Comparison of ENCODE assay signal across 8 mouse cellular contexts in genomic region chr13:90885856-90886532, GRCm38 (mm10). TPM values are rescaled to one million over a fixed set of nuclear protein-coding genes. Genes with fewer than 3 reads are reported as not detected.
DNase-seq lines count a peak whose midpoint lies in the region; ATAC-seq and TF ChIP-seq lines count a peak whose summit lies in the region.

No protein-coding gene starts in this region.

- TF ChIP-seq EP300 in CH12.LX (IDR thresholded peaks at IDR 0.05; ENCODE audit: low read length): no peak

- no peak for TF ChIP-seq RAD21 in CH12.LX (IDR thresholded peaks at IDR 0.05; ENCODE audit: low read depth, low read length)

- no peak overlapping the region for H3K4me3 ChIP-seq in CH12.LX (replicated peaks in 1 of 3; ENCODE audit: low read depth in 2 of 3, low read length in 2 of 3, poor library complexity in 1 of 3)
- peak overlapping the region; percentile 50 for H3K4me3 ChIP-seq in heart, embryonic 13.5 days
- H3K4me3 ChIP-seq in limb, embryonic 15.5 days: peak overlapping the region; percentile 43
- H3K4me3 ChIP-seq in midbrain, embryonic 15.5 days: peak overlapping the region; percentile 37

- intact Hi-C loops in left cerebral cortex, postnatal 25 days (cut with DNase I): loop anchor here (2.0 to 5.0 kb wide), 3 partner anchors 1109 to 1339 kb away; no protein-coding TSS in a partner anchor

- no peak for TF ChIP-seq CTCF in CH12.LX (conservative IDR thresholded peaks at IDR 0.05 in 1 of 2, IDR thresholded peaks at IDR 0.05 in 1 of 2; ENCODE audit: low read depth in 2 of 2, low read length in 2 of 2)

- no peak for TF ChIP-seq POLR2A in CH12.LX (IDR thresholded peaks at IDR 0.05; ENCODE audit: low read depth, low read length)

- no peak for DNase-seq in CH12.LX (ENCODE audit: extremely low read depth)
- DNase-seq in embryo, embryonic 11 days: peak; percentile 14
- DNase-seq in spleen, postnatal 14 days (ENCODE audit: low spot score in 2 of 2): no peak
- no peak for DNase-seq in cerebellum, adult 18-20 months
- no peak for DNase-seq in left cerebral cortex, postnatal 25 days (ENCODE audit: low spot score in 2 of 2)

- peak; percentile 73 for ATAC-seq in heart, embryonic 13.5 days (ENCODE audit: extremely low read depth, insufficient number of reproducible peaks, low FRiP score, low TSS enrichment)
- no peak for ATAC-seq in limb, embryonic 15.5 days (ENCODE audit: insufficient number of reproducible peaks, low FRiP score, low TSS enrichment, low read depth)
- peak; percentile 73 for ATAC-seq in midbrain, embryonic 15.5 days (replicated peaks)

- in situ Hi-C loops in CH12.LX (cut with MboI; ENCODE audit: low pct_ligation_motif_present, low pct_unique_long_range_greater_than_20kb, low sequenced_read_pairs): no loop called here

- H3K9ac ChIP-seq in CH12.LX (ENCODE audit: insufficient read depth, low read depth): no peak overlapping the region
- peak overlapping the region; percentile 52 for H3K9ac ChIP-seq in heart, embryonic 13.5 days
- H3K9ac ChIP-seq in limb, embryonic 15.5 days: no peak overlapping the region
- H3K9ac ChIP-seq in midbrain, embryonic 15.5 days: no peak overlapping the region

- dilution Hi-C loops in CH12.LX (cut with MboI; ENCODE audit: extremely low pct_ligation_motif_present, extremely low pct_unique_long_range_greater_than_20kb, low sequenced_read_pairs): no loop called here

- no peaks in the 10 kb centered on the region for H3K36me3 ChIP-seq in CH12.LX (replicated peaks in 1 of 2; ENCODE audit: control insufficient read depth in 1 of 2, insufficient read depth in 1 of 2, low read length in 1 of 2)
- H3K36me3 ChIP-seq in heart, embryonic 13.5 days: no peaks in the 10 kb centered on the region
- no peaks in the 10 kb centered on the region for H3K36me3 ChIP-seq in limb, embryonic 15.5 days
- H3K36me3 ChIP-seq in midbrain, embryonic 15.5 days (replicated peaks): no peaks in the 10 kb centered on the region

- no peaks in the 10 kb centered on the region for H3K4me1 ChIP-seq in CH12.LX (ENCODE audit: control insufficient read depth in 1 of 2, insufficient read depth in 2 of 2)
- peaks cover 17% of the 10 kb centered on the region for H3K4me1 ChIP-seq in heart, embryonic 13.5 days
- peaks cover 10% of the 10 kb centered on the region for H3K4me1 ChIP-seq in limb, embryonic 15.5 days
- peaks cover 7% of the 10 kb centered on the region for H3K4me1 ChIP-seq in midbrain, embryonic 15.5 days

- no peaks in the 10 kb centered on the region for H3K27me3 ChIP-seq in CH12.LX (replicated peaks)
- no peaks in the 10 kb centered on the region for H3K27me3 ChIP-seq in heart, embryonic 13.5 days (replicated peaks)
- no peaks in the 10 kb centered on the region for H3K27me3 ChIP-seq in limb, embryonic 15.5 days
- no peaks in the 10 kb centered on the region for H3K27me3 ChIP-seq in midbrain, embryonic 15.5 days (replicated peaks)

- H3K79me2 ChIP-seq in CH12.LX (replicated peaks; ENCODE audit: control insufficient read depth, extremely low read depth, insufficient read depth, poor library complexity, severe bottlenecking): no peaks in the 10 kb centered on the region

- peak overlapping the region; percentile 59; the same call in 1 of the 2 replicates for H3K4me2 ChIP-seq in CH12.LX (ENCODE audit: insufficient read depth, low read depth, poor library complexity, severe bottlenecking)
- H3K4me2 ChIP-seq in heart, embryonic 13.5 days: peak overlapping the region; percentile 65
- peak overlapping the region; percentile 58 for H3K4me2 ChIP-seq in limb, embryonic 15.5 days
- H3K4me2 ChIP-seq in midbrain, embryonic 15.5 days: peak overlapping the region; percentile 61

- 10% methylated on average over 13 of the region's 13 CpGs for WGBS in heart, embryonic 13.5 days
- WGBS in limb, embryonic 15.5 days: 38% methylated on average over 13 of the region's 13 CpGs
- 53% methylated on average over 13 of the region's 13 CpGs for WGBS in midbrain, embryonic 15.5 days

- H3K9me3 ChIP-seq in CH12.LX (replicated peaks; ENCODE audit: low read length): no peaks in the 10 kb centered on the region
- no peaks in the 10 kb centered on the region for H3K9me3 ChIP-seq in heart, embryonic 13.5 days
- no peaks in the 10 kb centered on the region for H3K9me3 ChIP-seq in limb, embryonic 15.5 days
- no peaks in the 10 kb centered on the region for H3K9me3 ChIP-seq in midbrain, embryonic 15.5 days

- H3K27ac ChIP-seq in CH12.LX (ENCODE audit: insufficient read depth, low read depth): no peak overlapping the region
- peak overlapping the region; percentile 73 for H3K27ac ChIP-seq in heart, embryonic 13.5 days (replicated peaks)
- no peak overlapping the region for H3K27ac ChIP-seq in limb, embryonic 15.5 days
- H3K27ac ChIP-seq in midbrain, embryonic 15.5 days: no peak overlapping the region

TF ChIP-seq in CH12.LX, 34 proteins besides CTCF, POLR2A, EP300 and RAD21:
- no peak for TF ChIP-seq IRF4 (IDR thresholded peaks at IDR 0.05; ENCODE audit: low read depth, low read length)

RNA-seq across cellular contexts. Expression of gene Atp6ap1l, which starts 19.2 kb away (rescaled TPM):
- not detected in 2 replicates for total RNA-seq in CH12.LX (2012; rRNA removed)
- not detected in 2 replicates for total RNA-seq in CH12.LX (2014; rRNA removed)
- not detected in 2 replicates for polyA plus RNA-seq in CH12.LX (2012; ENCODE audit: insufficient read length, low read depth)
- 0.76 and 0.92 TPM in 2 replicates for polyA plus RNA-seq in heart, embryonic 13.5 days (2015; fragmentation: Nextera tagmentation; extraction: Ambion mirVana)
- polyA plus RNA-seq in limb, embryonic 15.5 days (2015; fragmentation: Nextera tagmentation; extraction: Ambion mirVana): 0.34 TPM in 1 of 2 replicates, not detected in the other
- polyA plus RNA-seq in midbrain, embryonic 15.5 days (2015; fragmentation: Nextera tagmentation; extraction: Ambion mirVana): 0.28 and 0.88 TPM in 2 replicates
- 10 to 100 TPM; 27.4 to 33.0 TPM for total RNA-seq in left cerebral cortex, postnatal 25 days (2021)

RNA-seq across cellular contexts. Expression of gene Rps23, which starts 36.8 kb away (rescaled TPM):
- total RNA-seq in CH12.LX (2012; rRNA removed) (1,970 and 2,180 TPM in 2 replicates), CH12.LX (2014; rRNA removed) (2,005 and 2,193 TPM in 2 replicates)
- polyA plus RNA-seq in CH12.LX (2012; ENCODE audit: insufficient read length, low read depth): 913 and 1,042 TPM in 2 replicates
- polyA plus RNA-seq in heart, embryonic 13.5 days (2015; fragmentation: Nextera tagmentation; extraction: Ambion mirVana): 126 and 142 TPM in 2 replicates
- 171 and 226 TPM in 2 replicates for polyA plus RNA-seq in limb, embryonic 15.5 days (2015; fragmentation: Nextera tagmentation; extraction: Ambion mirVana)
- 80.5 and 98.8 TPM in 2 replicates for polyA plus RNA-seq in midbrain, embryonic 15.5 days (2015; fragmentation: Nextera tagmentation; extraction: Ambion mirVana)
- 100 to 1,000 TPM; 181 to 217 TPM for total RNA-seq in left cerebral cortex, postnatal 25 days (2021)

Comparison
In these comparisons a context has a peak if more than half of its experiments do, and no peak if none do; other contexts are left out.
1. H3K4me3 ChIP-seq: peak in heart, embryonic 13.5 days (single experiment), limb, embryonic 15.5 days (single experiment) and midbrain, embryonic 15.5 days (single experiment); none in CH12.LX (0 of 3).
2. Peak in every context shown above with its lines, with median percentiles within 50 percentile points of each other: H3K4me2 ChIP-seq.